In the genomic region with DNA sequence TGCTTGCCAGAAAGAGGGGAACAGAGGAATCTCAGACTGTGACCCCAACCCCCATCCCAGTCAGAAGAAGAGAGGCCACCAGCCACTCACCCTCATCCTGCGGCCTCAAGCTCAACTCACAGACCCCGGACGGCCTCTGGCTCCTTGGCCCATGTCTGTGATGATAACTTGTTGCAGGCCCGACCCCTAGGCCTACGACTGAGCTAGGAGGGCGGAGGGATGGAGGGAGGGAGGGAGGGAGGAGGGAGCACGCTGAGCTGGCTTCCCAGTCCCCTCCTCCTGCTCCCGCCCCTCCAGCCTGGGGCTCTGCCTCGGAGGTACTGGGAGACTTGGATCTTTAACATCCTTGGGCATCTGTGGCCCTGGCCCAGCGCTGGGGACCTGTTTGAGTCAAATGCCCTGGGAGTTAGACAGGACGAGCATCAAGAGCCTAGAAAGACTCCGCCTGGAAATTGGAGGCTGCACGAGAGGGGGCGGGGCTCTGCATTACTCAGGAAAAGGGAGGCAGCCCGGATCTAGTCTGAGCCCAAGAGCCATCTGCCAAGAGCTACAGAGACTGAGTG, we compare ENCODE assay signal across 8 mouse cellular contexts. TPM values are rescaled to one million over a fixed set of nuclear protein-coding genes. Genes with fewer than 3 reads are reported as not detected.
DNase-seq lines count a peak whose midpoint lies in the region; ATAC-seq and TF ChIP-seq lines count a peak whose summit lies in the region.

No protein-coding gene starts in this region.

- DNase-seq in NIH3T3 (ENCODE audit: low read depth) = peak; percentile 87
- peak; percentile 71 to 79 for DNase-seq in cerebellum, postnatal 25 days
- DNase-seq in gastrocnemius, adult 2 months = peak; percentile 77
- DNase-seq in left cerebral cortex, adult 2 months (ENCODE audit: extremely low spot score in 1 of 2, low spot score in 2 of 2) = peak; percentile 65 to 68
- DNase-seq in lung, postnatal 4 days = peak; percentile 73 to 74
- DNase-seq in right cerebral cortex, postnatal 36 days (ENCODE audit: low spot score in 2 of 2) = peak; percentile 57 to 67
- no peak for DNase-seq in thymus, adult 2 months

- no peaks in the 10 kb centered on the region for H3K9me3 ChIP-seq in hindbrain, embryonic 16.5 days (ENCODE audit: control insufficient read depth, low read length)

- peak overlapping the region; percentile 52 for H3K4me2 ChIP-seq in hindbrain, embryonic 16.5 days (ENCODE audit: low read length)

- peak overlapping the region; percentile 65 for H3K9ac ChIP-seq in hindbrain, embryonic 16.5 days (ENCODE audit: low read depth, low read length)

- no peaks in the 10 kb centered on the region for H3K27me3 ChIP-seq in hindbrain, embryonic 16.5 days (replicated peaks; ENCODE audit: control insufficient read depth, insufficient read depth, low read length)
- no peaks in the 10 kb centered on the region for H3K27me3 ChIP-seq in thymus, adult 2 months (ENCODE audit: control insufficient read depth, insufficient read depth, low read length)

- 2% methylated on average over 12 of the region's 15 CpGs for WGBS in hindbrain, embryonic 16.5 days
- WGBS in thymus, adult 2 months = 76% methylated on average over 15 of the region's 15 CpGs

- H3K27ac ChIP-seq in gastrocnemius, adult 2 months = peak overlapping the region; percentile 92
- H3K27ac ChIP-seq in hindbrain, embryonic 16.5 days (ENCODE audit: low read depth, low read length) = peak overlapping the region; percentile 26; the same call in 1 of the 2 replicates
- H3K27ac ChIP-seq in left cerebral cortex, adult 2 months = peak overlapping the region; percentile 71
- no peak overlapping the region for H3K27ac ChIP-seq in thymus, adult 2 months (ENCODE audit: control insufficient read depth, insufficient read depth, low read length)

- intact Hi-C loops in gastrocnemius, adult 2 months (cut with DNase I) = no loop called here
- intact Hi-C loops in left cerebral cortex, adult 2 months (cut with DNase I) = no loop called here

- no peak for TF ChIP-seq POLR2A in thymus, adult 2 months (IDR thresholded peaks at IDR 0.05; ENCODE audit: control insufficient read depth, extremely low read depth, insufficient read depth, low read length, poor library complexity)

- no peak for TF ChIP-seq CTCF in gastrocnemius, adult 2 months (IDR thresholded peaks at IDR 0.05)
- TF ChIP-seq CTCF in left cerebral cortex, adult 2 months (IDR thresholded peaks at IDR 0.05) = no peak
- no peak for TF ChIP-seq CTCF in thymus, adult 2 months (IDR thresholded peaks at IDR 0.05; ENCODE audit: borderline replicate concordance, control insufficient read depth, extremely low read depth, insufficient read depth, low read length, poor library complexity)

- peak; percentile 48 for ATAC-seq in hindbrain, embryonic 16.5 days

- H3K4me3 ChIP-seq in gastrocnemius, adult 2 months = peak overlapping the region; percentile 74
- H3K4me3 ChIP-seq in hindbrain, embryonic 16.5 days (ENCODE audit: low read length) = peak overlapping the region; percentile 27
- peak overlapping the region; percentile 41 for H3K4me3 ChIP-seq in left cerebral cortex, adult 2 months
- H3K4me3 ChIP-seq in thymus, adult 2 months (ENCODE audit: control insufficient read depth, insufficient read depth, low read length) = no peak overlapping the region

- H3K36me3 ChIP-seq in hindbrain, embryonic 16.5 days (ENCODE audit: control insufficient read depth, insufficient read depth, low read length) = no peaks in the 10 kb centered on the region
- no peaks in the 10 kb centered on the region for H3K36me3 ChIP-seq in thymus, adult 2 months (ENCODE audit: control insufficient read depth, insufficient read depth, low read length)

- H3K4me1 ChIP-seq in hindbrain, embryonic 16.5 days (ENCODE audit: control insufficient read depth, insufficient read depth, low read depth, low read length) = peaks cover 23% of the 10 kb centered on the region
- peaks cover 21% of the 10 kb centered on the region for H3K4me1 ChIP-seq in thymus, adult 2 months (replicated peaks; ENCODE audit: control insufficient read depth, insufficient read depth, low read length)

RNA-seq across cellular contexts. Expression of gene C1qtnf6, which starts 1.7 kb away (rescaled TPM):
- total RNA-seq in gastrocnemius, adult 2 months (2021) = 1 to 10 TPM; 2.7 to 7.6 TPM
- polyA plus RNA-seq in hindbrain, embryonic 16.5 days (2015; fragmentation: Nextera tagmentation; extraction: Ambion mirVana) = 9.9 and 11.6 TPM in 2 replicates
- 1 to 10 TPM; 1.3 to 1.6 TPM for total RNA-seq in left cerebral cortex, adult 2 months (2021)
- polyA plus RNA-seq in thymus, adult 2 months (2012; rRNA removed) = 12.5 and 13.5 TPM in 2 replicates

RNA-seq across cellular contexts. Expression of gene Sstr3, which starts 15.0 kb away (rescaled TPM):
- total RNA-seq in gastrocnemius, adult 2 months (2021) = under 1 TPM in 1 of 2 experiments, not detected in 1; 0.05 TPM
- 0.95 and 1.1 TPM in 2 replicates for polyA plus RNA-seq in hindbrain, embryonic 16.5 days (2015; fragmentation: Nextera tagmentation; extraction: Ambion mirVana)
- 10 to 100 TPM; 20.8 to 22.9 TPM for total RNA-seq in left cerebral cortex, adult 2 months (2021)
- 1.6 and 2.2 TPM in 2 replicates for polyA plus RNA-seq in thymus, adult 2 months (2012; rRNA removed)

RNA-seq across cellular contexts. Expression of gene Il2rb, which starts 34.4 kb away (rescaled TPM):
- not detected for total RNA-seq in gastrocnemius, adult 2 months (2021)
- 0.26 and 0.37 TPM in 2 replicates for polyA plus RNA-seq in hindbrain, embryonic 16.5 days (2015; fragmentation: Nextera tagmentation; extraction: Ambion mirVana)
- total RNA-seq in left cerebral cortex, adult 2 months (2021) = under 1 TPM in 1 of 2 experiments, not detected in 1; 0.07 TPM
- polyA plus RNA-seq in thymus, adult 2 months (2012; rRNA removed) = 49.7 and 53.7 TPM in 2 replicates

RNA-seq across cellular contexts. Expression of gene Rac2, which starts 43.1 kb away (rescaled TPM):
- total RNA-seq in gastrocnemius, adult 2 months (2021) = 1 to 10 TPM; 1.4 to 1.7 TPM
- 4.0 and 5.7 TPM in 2 replicates for polyA plus RNA-seq in hindbrain, embryonic 16.5 days (2015; fragmentation: Nextera tagmentation; extraction: Ambion mirVana)
- 1 to 10 TPM in 1 of 2 experiments, under 1 TPM in 1; 0.98 to 3.9 TPM for total RNA-seq in left cerebral cortex, adult 2 months (2021)
- 1,833 and 1,914 TPM in 2 replicates for polyA plus RNA-seq in thymus, adult 2 months (2012; rRNA removed)

Comparison
In these comparisons a context has a peak if more than half of its experiments do, and no peak if none do; other contexts are left out.
1. RNA of gene Sstr3, which starts 15.0 kb away (total RNA-seq): 20.8 to 22.9 TPM in left cerebral cortex, adult 2 months; 0.05 TPM in gastrocnemius, adult 2 months; every median in the first group is over 10 times any median in the second.